Mouse (Mus musculus) myocyte (in vitro differentiated cells): ENCODE data around the gene Procr.

Source experiments
- MAX ChIP-seq: IDR thresholded peaks from one replicate; pipeline ENCODE4 v1.6.1; 2011; ENCODE audit warnings: low read depth, mild to moderate bottlenecking, control low read depth
- MYOD1 ChIP-seq, 3 experiments: IDR thresholded peaks; one replicate each; pipeline ENCODE4 v1.6.1; 2011; ENCODE audit warnings: control low read depth in 2 of 3, low read depth in 2 of 3, mild to moderate bottlenecking in 2 of 3, moderate library complexity in 1 of 3; ENCODE audit not compliant: insufficient read length in 2 of 3, control insufficient read depth in 1 of 3
- MYOG ChIP-seq, 3 experiments: IDR thresholded peaks; one replicate each; pipeline ENCODE4 v1.6.1; 2011; ENCODE audit warnings: control low read depth in 2 of 3, low read depth in 2 of 3, mild to moderate bottlenecking in 2 of 3; ENCODE audit not compliant: insufficient read length in 2 of 3, control insufficient read depth in 1 of 3, insufficient read depth in 1 of 3
- POLR2A ChIP-seq: IDR thresholded peaks from one replicate; pipeline ENCODE4 v1.6.1; 2011; ENCODE audit warnings: low read depth, mild to moderate bottlenecking, control low read depth, moderate library complexity; ENCODE audit not compliant: insufficient read length
- POLR2AphosphoS2 ChIP-seq: IDR thresholded peaks from one replicate; pipeline ENCODE4 v1.6.1; 2011; ENCODE audit warnings: low read depth, control low read depth; ENCODE audit not compliant: insufficient read length
- TCF12 ChIP-seq: IDR thresholded peaks from one replicate; pipeline ENCODE4 v1.6.1; 2011; ENCODE audit warnings: mild to moderate bottlenecking, control low read depth; ENCODE audit not compliant: poor library complexity, insufficient read depth, severe bottlenecking
- USF1 ChIP-seq: IDR thresholded peaks from one replicate; pipeline ENCODE4 v1.6.1; 2011; ENCODE audit warnings: low read depth, mild to moderate bottlenecking, control low read depth, moderate library complexity

- TF ChIP-seq POLR2A (no peak), POLR2AphosphoS2 (no peak), MAX (no peak), TCF12 (no peak), MYOG (IDR thresholded peaks at IDR 0.05; ENCODE audit: control insufficient read depth in 1 of 3, insufficient read depth in 1 of 3, insufficient read length in 2 of 3, low read depth in 2 of 3) (no peak), MYOD1 (IDR thresholded peaks at IDR 0.05; ENCODE audit: control insufficient read depth in 1 of 3, insufficient read length in 2 of 3, low read depth in 2 of 3) (no peak), USF1 (no peak)
Measured at GRCm38 (mm10) chr2:155736936-155737335, 14.0 kb upstream of the Procr start.
